Comparison of ENCODE assay signal across 21 mouse cellular contexts in genomic region chr12:103155406-103155805, GRCm38 (mm10).
DNase-seq lines count a peak whose midpoint lies in the region; ATAC-seq and TF ChIP-seq lines count a peak whose summit lies in the region.
"Had no signal": no experiment of that assay in that cellular context is flagged by ENCODE, and none has a peak within 500 bp of the region (broad histone marks: within the 10 kb centered on the region; RNA-seq: fewer than 3 reads in every experiment).

No protein-coding gene starts in this region.

- peak overlapping the region; percentile 35; the same call in 1 of the 2 replicates for H3K27ac ChIP-seq in hindbrain, embryonic 10.5 days
- H3K27ac ChIP-seq in hindbrain, embryonic 11.5 days (ENCODE audit: low read depth, low read length), result no peak overlapping the region
- H3K27ac ChIP-seq in midbrain, postnatal 0 days (ENCODE audit: low read depth, low read length), result no peak overlapping the region
- H3K27ac ChIP-seq: embryonic facial prominence, embryonic 13.5 days; kidney, postnatal 0 days; limb, embryonic 13.5 days; liver, embryonic 14.5 days had no signal

- peak; percentile 51 for DNase-seq in embryo, embryonic 10 days (ENCODE audit: low spot score)
- no peak for DNase-seq in embryo, embryonic 9.5 days (ENCODE audit: extremely low spot score)
- no peak for DNase-seq in hindbrain, embryonic 10.5 days (ENCODE audit: low spot score)
- no peak for DNase-seq in hindbrain, embryonic 11.5 days (ENCODE audit: low spot score)
- DNase-seq in brain, embryonic 14.5 days (ENCODE audit: low read depth), result peak; percentile 61
- no peak for DNase-seq in midbrain, postnatal 0 days (ENCODE audit: low spot score)
- DNase-seq in cerebellum, adult 8-10 months, result no peak
- no peak for DNase-seq in cerebellum, postnatal 36 days
- DNase-seq: gastrocnemius, postnatal 10 days; heart, adult 18-20 months; heart, postnatal 36 days; kidney, adult 11 months; right cerebral cortex, adult 18-20 months; thymus, postnatal 36 days had no signal

- WGBS in hindbrain, embryonic 10.5 days, result 78% methylated on average over 3 of the region's 3 CpGs
- WGBS in hindbrain, embryonic 11.5 days, result 68% methylated on average over 3 of the region's 3 CpGs
- 46% methylated on average over 3 of the region's 3 CpGs for WGBS in midbrain, postnatal 0 days

- no peak overlapping the region for H3K4me2 ChIP-seq in hindbrain, embryonic 11.5 days (replicated peaks; ENCODE audit: low read depth, low read length)
- H3K4me2 ChIP-seq in midbrain, postnatal 0 days (ENCODE audit: low read depth, low read length, poor library complexity, severe bottlenecking), result no peak overlapping the region
- H3K4me2 ChIP-seq: embryonic facial prominence, embryonic 13.5 days; limb, embryonic 13.5 days had no signal

- TF ChIP-seq POLR2A in brain, embryonic 14.5 days (IDR thresholded peaks at IDR 0.05; ENCODE audit: borderline replicate concordance, extremely low read depth, insufficient read depth, insufficient read length, poor library complexity, severe bottlenecking), result no peak

- no peaks in the 10 kb centered on the region; the same call in 1 of the 2 replicates for H3K36me3 ChIP-seq in hindbrain, embryonic 10.5 days
- no peaks in the 10 kb centered on the region for H3K36me3 ChIP-seq in hindbrain, embryonic 11.5 days (ENCODE audit: control insufficient read depth, insufficient read depth, low read length)
- H3K36me3 ChIP-seq in midbrain, postnatal 0 days (ENCODE audit: insufficient read depth, low read length), result peaks cover 10% of the 10 kb centered on the region; the same call in 1 of the 2 replicates
- H3K36me3 ChIP-seq: embryonic facial prominence, embryonic 13.5 days; G1E; limb, embryonic 13.5 days had no signal

- no peak overlapping the region for H3K4me3 ChIP-seq in hindbrain, embryonic 10.5 days
- no peak overlapping the region for H3K4me3 ChIP-seq in hindbrain, embryonic 11.5 days (ENCODE audit: low read depth, low read length)
- H3K4me3 ChIP-seq in midbrain, postnatal 0 days (ENCODE audit: low read depth, low read length), result no peak overlapping the region
- H3K4me3 ChIP-seq: embryonic facial prominence, embryonic 13.5 days; limb, embryonic 13.5 days had no signal

- H3K9me3 ChIP-seq in hindbrain, embryonic 10.5 days, result peaks cover 3% of the 10 kb centered on the region; the same call in 1 of the 2 replicates
- H3K9me3 ChIP-seq in hindbrain, embryonic 11.5 days (ENCODE audit: control insufficient read depth, low read length), result no peaks in the 10 kb centered on the region
- H3K9me3 ChIP-seq in midbrain, postnatal 0 days (ENCODE audit: low read length), result no peaks in the 10 kb centered on the region
- H3K9me3 ChIP-seq: limb, embryonic 13.5 days had no signal

- ATAC-seq in hindbrain, embryonic 11.5 days (ENCODE audit: low FRiP score), result no peak
- 0 out of 2 replicates have a peak, but pooled peaks have one; percentile 45 for ATAC-seq in midbrain, postnatal 0 days (ENCODE audit: low FRiP score)
- ATAC-seq: CD4-positive, CD25-positive, alpha-beta regulatory T cell, adult 4 months; hindbrain, embryonic 16.5 days had no signal

- H3K4me1 ChIP-seq in hindbrain, embryonic 10.5 days (replicated peaks), result peaks cover 26% of the 10 kb centered on the region; the same call in 1 of the 2 replicates
- no peaks in the 10 kb centered on the region for H3K4me1 ChIP-seq in hindbrain, embryonic 11.5 days (replicated peaks; ENCODE audit: control insufficient read depth, insufficient read depth, low read length)
- H3K4me1 ChIP-seq in midbrain, postnatal 0 days (ENCODE audit: insufficient read depth, low read length), result no peaks in the 10 kb centered on the region
- H3K4me1 ChIP-seq: embryonic facial prominence, embryonic 13.5 days; limb, embryonic 13.5 days had no signal

- H3K27me3 ChIP-seq in hindbrain, embryonic 10.5 days (ENCODE audit: insufficient read depth, poor library complexity, severe bottlenecking), result 0 out of 2 replicates have a peak, but pooled peaks cover 3% of the 10 kb centered on the region
- no peaks in the 10 kb centered on the region for H3K27me3 ChIP-seq in hindbrain, embryonic 11.5 days (ENCODE audit: control insufficient read depth, insufficient read depth, low read length)
- H3K27me3 ChIP-seq in midbrain, postnatal 0 days (ENCODE audit: insufficient read depth, low read length), result no peaks in the 10 kb centered on the region
- H3K27me3 ChIP-seq: embryonic facial prominence, embryonic 13.5 days; limb, embryonic 13.5 days had no signal

- no peak overlapping the region for H3K9ac ChIP-seq in hindbrain, embryonic 11.5 days (ENCODE audit: low read depth, low read length)
- no peak overlapping the region for H3K9ac ChIP-seq in midbrain, postnatal 0 days (replicated peaks; ENCODE audit: low read length, poor library complexity, severe bottlenecking)
- H3K9ac ChIP-seq: embryonic facial prominence, embryonic 13.5 days; limb, embryonic 13.5 days; liver, embryonic 14.5 days had no signal

- TF ChIP-seq CTCF in brain, embryonic 14.5 days (IDR thresholded peaks at IDR 0.05; ENCODE audit: borderline replicate concordance, extremely low read depth, insufficient read depth, insufficient read length), result no peak
- no peak for TF ChIP-seq CTCF in midbrain, postnatal 0 days (IDR thresholded peaks at IDR 0.05)

Comparison
In these comparisons a context has a peak if more than half of its experiments do, and no peak if none do; other contexts are left out.
1. DNase-seq: peak in embryo, embryonic 10 days (single experiment) and brain, embryonic 14.5 days (single experiment); none in embryo, embryonic 9.5 days (single experiment), hindbrain, embryonic 10.5 days (single experiment), hindbrain, embryonic 11.5 days (single experiment), midbrain, postnatal 0 days (single experiment), cerebellum, adult 8-10 months (single experiment) and cerebellum, postnatal 36 days (0 of 2).